Mouse (Mus musculus): ENCODE measurements at regions not wholly inside any gene's neighbourhood (a gene's known extent, or its start where the extent isn't known, plus 50 kb on each side); places are given as distances from the start of the nearest gene placed in this dataset.

DNA sequence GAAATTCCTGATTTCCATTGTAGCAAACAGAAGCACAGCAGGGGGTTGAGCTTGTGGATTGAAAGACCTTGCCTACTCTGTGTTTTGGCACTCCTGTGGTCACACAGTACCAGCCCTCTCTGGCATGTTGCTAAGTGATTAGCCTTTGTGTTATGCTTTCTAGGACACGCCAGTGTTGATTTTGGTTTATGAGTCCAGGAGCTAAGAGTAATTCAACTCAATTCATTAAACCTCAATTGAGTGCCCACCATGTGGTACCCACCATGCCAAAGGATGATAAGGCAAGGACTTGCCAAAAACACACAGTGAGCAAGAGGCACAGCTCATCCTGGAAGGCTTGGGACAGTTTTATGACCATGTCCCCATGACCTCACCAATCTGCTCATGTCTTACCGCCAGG, 221.1 kb upstream of the Sox14 start:
- no peak overlapping the region for H3K9ac ChIP-seq (replicated peaks)
- no peaks in the 10 kb centered on the region for H3K36me3 ChIP-seq
- H3K4me1 ChIP-seq: no peaks in the 10 kb centered on the region
- no peak overlapping the region for H3K4me3 ChIP-seq (replicated peaks)
- 16% methylated on average over 2 of the region's 2 CpGs for WGBS
- H3K9me3 ChIP-seq (replicated peaks): no peaks in the 10 kb centered on the region
- ATAC-seq (ENCODE audit: low FRiP score): no peak; the same call in 1 of the 2 replicates
- H3K27me3 ChIP-seq (replicated peaks): peaks cover 24% of the 10 kb centered on the region
- H3K27ac ChIP-seq (replicated peaks): no peak overlapping the region
- H3K4me2 ChIP-seq: no peak overlapping the region

DNA sequence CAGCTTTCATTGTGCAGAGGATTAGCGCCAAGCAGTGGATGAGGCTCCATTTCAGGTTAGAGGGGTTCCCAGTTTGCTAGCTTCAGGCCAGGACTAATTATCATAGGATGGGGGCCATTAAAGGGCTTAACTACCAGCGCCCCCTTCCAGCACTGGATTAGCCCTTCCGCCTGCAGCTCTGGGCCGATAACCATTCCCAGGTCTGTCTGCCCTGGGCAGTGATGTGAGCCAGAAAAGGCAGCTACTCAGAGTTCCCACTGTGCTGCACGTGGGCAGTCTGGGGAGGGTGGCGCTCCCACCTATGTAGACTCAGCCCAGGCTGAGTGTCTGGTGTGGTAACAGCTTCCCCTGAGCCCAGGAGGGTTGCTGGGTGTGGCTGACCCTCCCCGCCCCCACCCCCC, 219.6 kb upstream of the Sox14 start:
- Histone ChIP-seq H3K4me3 (replicated peaks) (no peak overlapping the region), H3K4me2 (no peak overlapping the region), H3K9ac (replicated peaks) (no peak overlapping the region), H3K9me3 (replicated peaks) (no peaks in the 10 kb centered on the region), H3K4me1 (no peaks in the 10 kb centered on the region), H3K36me3 (no peaks in the 10 kb centered on the region), H3K27ac (replicated peaks) (no peak overlapping the region), H3K27me3 (replicated peaks) (peaks cover 32% of the 10 kb centered on the region)
- no peak for ATAC-seq (ENCODE audit: low FRiP score)
- WGBS: 15% methylated on average over 7 of the region's 7 CpGs

DNA sequence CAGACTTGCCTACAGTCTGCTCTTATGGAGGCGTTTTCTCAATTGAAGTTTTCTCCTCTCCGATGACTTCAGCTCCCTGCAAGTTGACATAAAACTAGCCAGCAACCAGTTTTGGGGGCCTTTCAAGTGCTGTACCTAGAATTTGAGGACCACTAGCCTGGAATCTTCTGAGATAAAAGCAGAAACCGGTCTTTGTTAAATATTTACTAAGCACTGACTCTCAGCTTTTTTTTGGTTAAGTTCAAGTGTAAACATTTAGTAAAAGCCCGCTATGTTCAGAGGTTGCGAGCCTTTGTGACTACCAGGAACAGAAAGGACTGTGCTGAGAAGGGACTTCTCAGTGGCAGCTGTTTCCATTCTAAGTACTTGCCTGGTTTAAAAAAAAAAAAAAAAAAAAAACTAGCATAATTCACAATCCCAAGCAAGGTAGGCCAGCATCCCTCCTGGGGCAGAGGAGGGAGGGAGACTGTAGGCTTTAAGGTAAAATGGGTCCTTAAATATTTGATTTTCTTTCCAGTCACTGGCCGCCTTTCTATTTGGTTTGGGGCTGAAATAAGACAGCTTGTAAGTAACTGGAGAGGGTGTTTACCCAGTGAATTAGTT, 219.1 kb upstream of the Sox14 start:
- Histone ChIP-seq H3K36me3 (no peaks in the 10 kb centered on the region), H3K27me3 (replicated peaks) (peaks cover 29% of the 10 kb centered on the region), H3K4me3 (replicated peaks) (no peak overlapping the region), H3K9ac (replicated peaks) (no peak overlapping the region), H3K9me3 (replicated peaks) (no peaks in the 10 kb centered on the region), H3K27ac (replicated peaks) (no peak overlapping the region), H3K4me2 (no peak overlapping the region), H3K4me1 (no peaks in the 10 kb centered on the region)
- ATAC-seq (ENCODE audit: low FRiP score): no peak
- WGBS: 75% methylated on average over 6 of the region's 6 CpGs

DNA sequence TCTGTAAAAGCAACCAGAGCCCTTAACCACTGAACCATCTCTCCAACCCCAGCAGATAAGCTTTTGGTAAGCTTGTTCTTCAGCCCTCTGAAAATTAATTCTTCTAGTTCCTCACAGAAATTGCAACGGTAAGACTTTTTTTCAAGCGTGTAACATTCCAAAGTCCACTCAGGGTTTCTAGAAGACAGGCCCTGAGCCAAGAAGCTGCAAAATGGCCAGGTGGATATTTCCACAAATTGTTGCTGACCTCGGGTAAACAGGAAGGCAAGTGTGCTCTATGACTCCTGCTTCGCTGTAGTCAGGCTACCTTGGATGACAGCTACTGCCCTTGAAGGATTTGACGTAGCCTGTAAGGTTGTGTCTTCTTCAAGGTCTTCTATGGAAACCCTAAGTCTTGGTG, 195.2 kb upstream of the Sox14 start:
- Histone ChIP-seq H3K9ac (replicated peaks) (no peak overlapping the region), H3K27me3 (replicated peaks) (no peaks in the 10 kb centered on the region)
- WGBS: 94% methylated on average over 5 of the region's 5 CpGs

DNA sequence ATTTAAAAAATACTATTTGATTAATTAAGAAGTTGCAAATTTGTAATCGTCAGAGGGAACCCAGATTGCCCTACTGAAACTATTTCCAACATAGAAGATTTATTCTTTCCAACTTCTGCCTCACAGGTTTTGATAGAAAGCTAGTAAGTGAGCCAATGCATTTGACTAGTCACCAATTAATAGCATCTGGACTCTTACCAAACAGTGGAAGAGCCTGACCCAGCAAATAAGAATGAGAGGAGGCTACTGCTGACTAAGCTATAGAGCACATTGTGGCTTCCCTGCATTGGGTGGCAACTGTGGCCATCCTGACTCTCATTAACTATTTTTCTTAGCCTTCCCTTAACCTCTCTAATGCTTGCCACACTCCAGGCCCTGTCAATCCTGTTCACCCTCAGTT, 182.6 kb upstream of the Sox14 start:
- no peaks in the 10 kb centered on the region for H3K9me3 ChIP-seq (replicated peaks)
- H3K27ac ChIP-seq (replicated peaks): no peak overlapping the region
- no peak overlapping the region for H3K9ac ChIP-seq (replicated peaks)
- H3K4me3 ChIP-seq (replicated peaks): no peak overlapping the region
- ATAC-seq (ENCODE audit: low FRiP score): no peak
- no peaks in the 10 kb centered on the region for H3K27me3 ChIP-seq (replicated peaks)
- no peaks in the 10 kb centered on the region for H3K4me1 ChIP-seq
- no peak overlapping the region for H3K4me2 ChIP-seq
- WGBS: 76% methylated on average over 1 of the region's 1 CpGs
- no peaks in the 10 kb centered on the region for H3K36me3 ChIP-seq

More for the DNA sequence above, 195.2 kb upstream of the Sox14 start:
- H3K27ac ChIP-seq (replicated peaks): no peak overlapping the region
- H3K4me3 ChIP-seq (replicated peaks): no peak overlapping the region
- H3K4me1 ChIP-seq: no peaks in the 10 kb centered on the region
- no peak overlapping the region for H3K4me2 ChIP-seq
- H3K36me3 ChIP-seq: no peaks in the 10 kb centered on the region
- H3K9me3 ChIP-seq (replicated peaks): no peaks in the 10 kb centered on the region
- no peak for ATAC-seq (ENCODE audit: low FRiP score)

DNA sequence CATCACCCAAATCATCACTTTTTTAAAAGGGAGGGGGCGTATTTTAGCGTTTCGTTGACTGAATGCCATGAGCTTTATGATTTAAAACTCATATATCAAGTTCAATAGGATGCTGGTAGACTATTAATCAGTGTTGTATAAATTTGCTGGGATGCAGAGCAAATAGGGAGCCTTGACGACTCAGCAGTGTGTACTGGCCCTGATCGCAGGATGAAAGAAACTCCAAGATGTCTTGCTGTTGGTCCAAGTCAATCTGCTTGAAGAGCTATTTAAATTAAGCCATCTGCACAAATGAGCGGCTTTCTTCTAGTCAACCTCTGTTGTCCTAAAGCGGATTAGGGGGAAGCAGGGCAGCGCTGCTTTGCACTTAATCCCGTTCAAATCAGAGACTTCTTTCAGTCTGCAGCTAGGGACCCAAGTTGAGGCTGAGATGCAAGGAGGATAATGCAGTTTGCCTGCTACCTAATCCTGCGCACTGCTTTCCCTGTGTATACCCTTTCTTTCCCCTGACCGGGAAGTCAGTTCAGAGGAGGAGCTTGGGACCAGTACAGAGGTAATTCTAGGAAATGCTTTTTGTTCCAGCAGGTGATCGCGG, 170.3 kb upstream of the Sox14 start:
- Histone ChIP-seq H3K4me1 (peaks cover 6% of the 10 kb centered on the region; the same call in 1 of the 2 replicates), H3K4me3 (replicated peaks) (no peak overlapping the region), H3K4me2 (peak overlapping the region; percentile 7; the same call in 1 of the 2 replicates), H3K27ac (replicated peaks) (no peak overlapping the region), H3K9me3 (replicated peaks) (no peaks in the 10 kb centered on the region), H3K9ac (replicated peaks) (no peak overlapping the region), H3K36me3 (no peaks in the 10 kb centered on the region), H3K27me3 (replicated peaks) (0 out of 2 replicates have a peak, but pooled peaks cover 3% of the 10 kb centered on the region)
- WGBS: 44% methylated on average over 13 of the region's 13 CpGs
- ATAC-seq (ENCODE audit: low FRiP score): no peak

DNA sequence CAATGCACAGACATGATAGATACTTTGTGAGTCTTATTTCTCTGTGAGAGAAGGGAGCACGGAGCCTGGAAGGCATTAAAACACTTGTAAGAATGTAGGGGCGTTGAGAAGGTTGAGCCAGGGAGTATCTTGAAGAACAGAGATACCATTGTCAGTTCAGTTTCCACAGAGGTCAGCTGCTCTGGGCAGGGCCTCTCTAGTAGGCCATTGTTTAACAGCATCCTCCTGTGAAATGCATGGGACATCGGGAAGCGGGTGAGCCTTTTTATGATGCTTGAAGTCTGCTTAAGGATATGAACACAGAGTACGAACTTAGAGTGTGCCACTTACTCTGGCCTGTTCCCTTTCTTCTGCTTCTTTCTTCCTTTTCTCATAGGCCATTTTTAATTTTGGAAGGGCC, 169.7 kb upstream of the Sox14 start:
- Histone ChIP-seq H3K9me3 (replicated peaks) (no peaks in the 10 kb centered on the region), H3K9ac (replicated peaks) (no peak overlapping the region), H3K4me2 (no peak overlapping the region), H3K36me3 (no peaks in the 10 kb centered on the region), H3K27me3 (replicated peaks) (0 out of 2 replicates have a peak, but pooled peaks cover 3% of the 10 kb centered on the region), H3K27ac (replicated peaks) (no peak overlapping the region), H3K4me3 (replicated peaks) (no peak overlapping the region), H3K4me1 (peaks cover 6% of the 10 kb centered on the region; the same call in 1 of the 2 replicates)
- WGBS: 26% methylated on average over 5 of the region's 5 CpGs
- ATAC-seq (ENCODE audit: low FRiP score): no peak

DNA sequence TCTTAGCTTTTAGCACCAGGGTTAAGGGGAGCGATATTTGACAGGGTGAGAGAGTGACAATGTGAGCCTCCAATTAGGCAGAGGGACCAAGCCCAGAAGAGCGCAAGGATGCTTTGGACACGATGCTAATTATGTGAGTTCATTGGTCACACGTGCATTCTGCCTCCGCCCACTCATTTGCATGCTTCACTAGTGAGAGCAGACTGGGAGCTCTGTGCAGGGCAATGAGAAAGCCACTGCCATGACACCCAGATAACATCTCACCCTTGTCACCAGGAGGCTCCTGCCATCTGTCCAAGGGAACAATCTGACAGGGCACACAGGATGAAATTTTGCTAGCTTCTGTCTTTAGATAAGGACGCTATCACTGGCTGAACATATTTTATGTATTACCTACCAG, 165.8 kb upstream of the Sox14 start:
- Histone ChIP-seq H3K27ac (replicated peaks) (no peak overlapping the region), H3K4me3 (replicated peaks) (no peak overlapping the region), H3K9ac (replicated peaks) (no peak overlapping the region), H3K4me2 (no peak overlapping the region), H3K4me1 (peaks cover 4% of the 10 kb centered on the region; the same call in 1 of the 2 replicates), H3K36me3 (no peaks in the 10 kb centered on the region), H3K27me3 (replicated peaks) (no peaks in the 10 kb centered on the region), H3K9me3 (replicated peaks) (no peaks in the 10 kb centered on the region)
- ATAC-seq (ENCODE audit: low FRiP score): no peak
- WGBS: 51% methylated on average over 6 of the region's 6 CpGs

DNA sequence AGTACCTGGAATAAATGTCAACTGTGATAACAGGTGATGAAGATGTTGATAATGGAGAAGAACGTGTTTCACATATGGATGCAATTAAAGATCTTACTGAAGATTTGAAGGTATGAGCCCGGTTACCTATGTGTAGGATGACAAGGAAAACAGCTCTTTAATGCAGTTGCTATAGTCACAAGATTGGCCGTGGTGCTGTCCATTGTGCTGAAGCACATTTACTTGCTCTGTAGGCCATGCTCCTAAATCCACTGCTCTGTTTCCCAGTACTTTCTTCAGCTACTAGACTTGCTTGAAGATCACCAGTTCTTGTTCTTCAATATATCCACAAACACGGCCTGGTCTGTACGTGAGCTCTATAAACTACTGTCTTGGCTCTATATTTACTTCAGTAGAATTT, 147.7 kb upstream of the Sox14 start:
- 63% methylated on average over 5 of the region's 5 CpGs for WGBS
- no peak overlapping the region for H3K4me3 ChIP-seq (replicated peaks)
- H3K36me3 ChIP-seq: no peaks in the 10 kb centered on the region
- no peaks in the 10 kb centered on the region for H3K9me3 ChIP-seq (replicated peaks)
- no peaks in the 10 kb centered on the region for H3K4me1 ChIP-seq
- no peak overlapping the region for H3K27ac ChIP-seq (replicated peaks)
- ATAC-seq (ENCODE audit: low FRiP score): no peak
- H3K9ac ChIP-seq (replicated peaks): no peak overlapping the region
- H3K4me2 ChIP-seq: no peak overlapping the region
- peaks cover 5% of the 10 kb centered on the region for H3K27me3 ChIP-seq (replicated peaks)

DNA sequence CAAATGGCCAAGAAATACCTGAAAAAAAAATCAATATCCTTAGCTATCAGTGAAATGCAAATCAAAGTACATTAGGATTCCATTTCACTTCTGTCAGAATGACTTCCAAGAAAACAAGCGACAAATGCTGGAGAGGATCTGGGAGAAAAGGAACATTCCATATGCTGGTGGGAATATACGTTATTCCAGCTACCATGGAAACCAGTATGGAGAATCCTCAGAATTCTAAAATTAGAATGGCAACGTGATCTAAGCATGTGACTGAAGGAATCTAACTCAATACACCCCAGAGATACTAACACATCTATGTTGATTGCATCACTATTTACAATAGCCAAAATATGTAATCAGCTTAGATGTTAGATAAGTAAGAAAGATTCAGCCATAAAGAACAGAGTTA, 146.1 kb upstream of the Sox14 start:
- Histone ChIP-seq H3K27me3 (replicated peaks) (peaks cover 5% of the 10 kb centered on the region), H3K27ac (replicated peaks) (no peak overlapping the region), H3K4me1 (no peaks in the 10 kb centered on the region), H3K9ac (replicated peaks) (no peak overlapping the region), H3K9me3 (replicated peaks) (no peaks in the 10 kb centered on the region), H3K36me3 (no peaks in the 10 kb centered on the region), H3K4me2 (no peak overlapping the region), H3K4me3 (replicated peaks) (no peak overlapping the region)
- ATAC-seq (ENCODE audit: low FRiP score): no peak
- WGBS: 74% methylated on average over 3 of the region's 3 CpGs

DNA sequence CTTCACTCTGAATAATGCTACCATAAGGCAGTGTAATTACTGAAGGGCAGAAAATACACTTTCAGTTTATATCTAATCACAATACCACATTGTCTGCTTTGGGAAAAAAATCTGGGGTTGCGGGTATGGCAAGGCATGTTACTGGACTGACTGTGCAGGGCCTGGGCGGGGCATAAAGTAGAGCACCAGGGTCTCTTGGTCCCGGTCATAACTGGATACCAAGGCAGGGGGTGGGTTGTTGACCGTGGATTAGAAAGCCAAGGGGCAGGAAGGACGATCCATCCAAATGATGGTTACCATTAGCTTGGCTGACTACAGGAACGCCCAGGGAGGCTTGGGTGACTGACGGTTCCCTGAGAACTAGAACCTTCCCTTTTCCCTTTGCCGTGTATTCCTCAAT, 119.2 kb upstream of the Sox14 start:
- Histone ChIP-seq H3K4me2 (peak overlapping the region; percentile 61), H3K27ac (replicated peaks) (no peak overlapping the region), H3K9me3 (replicated peaks) (no peaks in the 10 kb centered on the region), H3K36me3 (no peaks in the 10 kb centered on the region), H3K4me3 (replicated peaks) (no peak overlapping the region), H3K27me3 (replicated peaks) (peaks cover 15% of the 10 kb centered on the region), H3K4me1 (peaks cover 12% of the 10 kb centered on the region), H3K9ac (replicated peaks) (no peak overlapping the region)
- 40% methylated on average over 8 of the region's 8 CpGs for WGBS
- ATAC-seq (ENCODE audit: low FRiP score): no peak

DNA sequence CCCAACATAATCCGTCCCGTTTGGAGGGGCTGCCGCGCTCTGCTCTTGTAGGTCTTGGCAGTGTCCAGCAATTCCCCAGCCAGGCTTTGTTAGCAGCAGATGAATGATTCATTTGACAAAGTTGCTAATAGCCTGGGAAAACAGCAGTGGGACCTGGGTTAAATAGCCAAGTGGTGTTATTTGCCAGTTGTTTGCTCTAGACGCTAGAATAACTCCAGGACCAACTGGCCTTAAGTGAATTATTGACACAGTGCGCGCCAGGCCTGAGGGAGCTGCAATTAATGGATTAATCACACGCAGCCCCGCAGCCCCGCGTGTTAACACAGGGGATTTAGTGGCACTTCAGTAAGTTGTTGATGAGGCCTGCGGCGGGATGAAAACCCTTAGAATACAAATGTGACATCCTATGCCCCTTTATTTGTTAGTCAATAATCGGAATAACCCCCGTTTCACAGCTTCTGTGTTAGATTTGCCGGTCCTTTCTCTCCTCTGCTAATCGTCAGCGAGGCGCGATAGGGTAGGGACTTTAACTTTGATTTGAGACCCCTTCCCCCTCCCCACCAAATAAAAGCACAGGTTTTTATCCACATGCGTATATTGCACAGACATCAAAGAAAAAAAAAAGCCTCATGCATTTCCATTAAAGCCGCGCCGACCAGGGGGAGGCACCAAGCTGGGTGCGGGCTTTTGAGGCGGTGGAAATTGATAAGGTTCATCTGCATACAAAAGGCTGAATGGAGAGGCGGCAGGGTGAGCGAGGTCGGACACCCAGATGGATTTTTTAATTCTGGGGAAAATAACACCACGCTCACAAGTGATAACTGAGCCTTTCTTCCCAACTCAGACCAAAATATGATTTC, 118.5 kb upstream of the Sox14 start:
- no peak for ATAC-seq (ENCODE audit: low FRiP score)
- WGBS: under 1% methylated on average over 30 of the region's 30 CpGs
- peak overlapping the region; percentile 31 for H3K4me3 ChIP-seq (replicated peaks)
- peak overlapping the region; percentile 61 for H3K4me2 ChIP-seq
- H3K4me1 ChIP-seq: peaks cover 12% of the 10 kb centered on the region
- no peaks in the 10 kb centered on the region for H3K36me3 ChIP-seq
- peak overlapping the region; percentile 20 for H3K9ac ChIP-seq (replicated peaks)
- peaks cover 15% of the 10 kb centered on the region for H3K27me3 ChIP-seq (replicated peaks)
- H3K9me3 ChIP-seq (replicated peaks): no peaks in the 10 kb centered on the region
- no peak overlapping the region for H3K27ac ChIP-seq (replicated peaks)
